Mouse (Mus musculus): ENCODE measurements around the gene Ift122.

The Ift122 gene

DNA sequence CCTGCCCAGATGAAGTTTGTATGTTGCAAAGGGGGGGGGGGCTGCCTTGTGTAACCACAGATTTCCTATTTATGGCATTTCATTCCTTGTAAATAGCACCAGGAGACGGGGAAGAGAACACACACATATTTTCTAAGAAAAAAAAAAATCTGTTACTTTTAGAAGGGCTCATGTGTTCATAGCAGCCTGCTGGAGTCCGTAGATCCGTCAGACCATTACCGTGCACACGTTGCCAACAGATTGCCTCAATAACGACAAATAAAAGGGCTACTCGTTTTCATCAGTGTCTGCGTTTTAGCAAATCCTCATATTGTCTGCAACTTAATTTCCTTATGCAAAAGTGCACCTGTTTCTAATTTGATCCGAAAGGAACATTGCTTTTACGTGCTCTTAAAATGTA is 73.1 kb downstream of the Ift122 start:
- no peak for TF ChIP-seq GATA4 (IDR thresholded peaks at IDR 0.05; ENCODE audit: insufficient replicate concordance, low read length)

DNA sequence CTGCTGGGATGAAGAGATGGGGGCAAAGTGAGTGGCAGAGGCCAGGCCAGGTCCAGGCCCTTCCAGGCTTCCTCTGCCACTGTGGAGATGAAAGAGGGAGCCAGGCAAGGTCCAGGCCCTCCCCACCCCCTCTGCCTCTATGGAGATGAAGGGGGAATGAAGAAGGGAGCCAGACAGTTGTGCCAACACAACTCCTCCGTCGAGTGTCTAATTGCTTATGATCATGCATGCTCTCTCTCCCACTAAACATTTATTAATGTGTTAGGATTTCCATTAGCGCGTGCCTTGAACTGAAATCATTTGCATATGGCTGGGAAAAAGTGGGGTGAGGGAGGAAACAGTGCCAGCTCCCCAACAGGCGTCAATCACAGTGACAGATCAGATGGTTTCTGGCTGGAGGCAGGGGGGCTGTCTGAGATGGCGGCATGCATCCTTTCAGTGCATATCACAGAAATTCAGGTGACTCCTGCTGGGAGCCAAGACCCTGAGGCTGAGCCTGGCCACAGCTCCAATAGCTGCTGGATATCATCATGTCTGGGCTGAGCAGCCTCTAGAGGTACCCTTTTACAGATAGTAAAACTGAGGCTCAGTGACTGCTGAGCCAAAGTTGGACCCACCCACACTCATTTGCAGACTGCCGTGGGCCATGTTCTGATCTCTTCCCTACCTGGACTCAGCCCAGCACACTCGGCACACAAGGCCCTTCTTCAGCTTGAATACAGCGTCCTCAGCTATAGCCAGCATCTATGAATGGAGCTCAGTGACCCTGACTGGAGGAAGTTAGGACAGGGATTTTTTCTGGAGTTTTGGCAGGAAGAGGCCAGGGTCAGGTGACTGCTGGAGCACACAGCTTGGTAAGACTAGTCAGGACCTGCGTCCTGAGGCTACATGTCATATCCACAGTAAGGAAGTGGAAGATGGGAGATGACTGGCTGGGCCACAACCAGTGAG is 74.3 kb downstream of the Ift122 start:
- no peak for TF ChIP-seq GATA4 (IDR thresholded peaks at IDR 0.05; ENCODE audit: insufficient replicate concordance, low read length)

DNA sequence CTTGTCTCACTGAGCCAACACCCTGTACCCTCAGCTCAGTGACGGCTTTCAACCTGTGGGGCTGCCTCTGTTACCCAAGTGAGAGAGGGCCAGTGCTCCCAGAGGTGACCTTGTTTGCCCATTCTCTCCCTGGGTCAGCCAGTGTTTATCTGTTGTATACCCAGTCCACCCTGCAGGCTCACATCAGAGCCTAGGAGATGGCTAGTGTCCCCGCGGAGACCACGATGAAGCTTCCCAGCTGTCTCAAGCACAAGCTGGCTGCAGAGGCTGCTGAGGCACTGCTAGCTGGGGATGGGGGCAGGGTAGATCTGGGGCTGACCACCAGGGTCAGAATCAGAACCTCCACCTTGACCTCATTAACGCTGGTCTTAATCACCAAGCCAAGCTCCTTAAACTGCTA is 76.7 kb downstream of the Ift122 start:
- no peak for TF ChIP-seq GATA4 (IDR thresholded peaks at IDR 0.05; ENCODE audit: insufficient replicate concordance, low read length)

DNA sequence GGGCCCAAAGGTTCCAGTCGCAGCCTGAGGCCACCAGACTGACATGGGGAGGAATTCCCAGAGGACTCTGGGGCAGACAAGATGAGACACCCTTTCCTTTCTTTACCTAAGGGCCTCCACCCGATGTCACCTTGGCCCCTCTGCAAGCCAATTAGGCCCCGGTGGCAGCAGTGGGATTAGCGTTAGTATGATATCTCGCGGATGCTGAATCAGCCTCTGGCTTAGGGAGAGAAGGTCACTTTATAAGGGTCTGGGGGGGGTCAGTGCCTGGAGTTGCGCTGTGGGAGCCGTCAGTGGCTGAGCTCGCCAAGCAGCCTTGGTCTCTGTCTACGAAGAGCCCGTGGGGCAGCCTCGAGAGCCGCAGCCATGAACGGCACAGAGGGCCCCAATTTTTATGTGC is 78.4 kb downstream of the Ift122 start, which contains the start of gene Rho:
Gene Rho, plus strand, starts transcription at position 110 of the 400 bp plus-strand sequence.
- TF ChIP-seq GATA4 (IDR thresholded peaks at IDR 0.05; ENCODE audit: insufficient replicate concordance, low read length) = no peak

DNA sequence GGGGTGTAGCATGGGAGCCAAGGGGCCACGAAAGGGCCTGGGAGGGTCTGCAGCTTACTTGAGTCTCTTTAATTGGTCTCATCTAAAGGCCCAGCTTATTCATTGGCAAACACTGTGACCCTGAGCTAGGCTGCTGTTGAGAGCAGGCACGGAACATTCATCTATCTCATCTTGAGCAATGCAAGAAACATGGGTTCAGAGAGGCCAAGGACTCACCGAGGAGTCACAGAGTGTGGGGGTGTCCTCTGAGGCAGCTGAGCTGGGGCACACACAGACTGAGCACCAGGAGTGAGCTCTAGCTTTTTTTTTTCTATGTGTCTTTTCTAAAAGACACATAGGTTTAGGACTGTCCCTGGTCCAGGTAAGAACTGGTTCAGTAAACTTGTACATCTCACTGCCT is 79.1 kb downstream of the Ift122 start:
- TF ChIP-seq GATA4 (IDR thresholded peaks at IDR 0.05; ENCODE audit: insufficient replicate concordance, low read length) = no peak

DNA sequence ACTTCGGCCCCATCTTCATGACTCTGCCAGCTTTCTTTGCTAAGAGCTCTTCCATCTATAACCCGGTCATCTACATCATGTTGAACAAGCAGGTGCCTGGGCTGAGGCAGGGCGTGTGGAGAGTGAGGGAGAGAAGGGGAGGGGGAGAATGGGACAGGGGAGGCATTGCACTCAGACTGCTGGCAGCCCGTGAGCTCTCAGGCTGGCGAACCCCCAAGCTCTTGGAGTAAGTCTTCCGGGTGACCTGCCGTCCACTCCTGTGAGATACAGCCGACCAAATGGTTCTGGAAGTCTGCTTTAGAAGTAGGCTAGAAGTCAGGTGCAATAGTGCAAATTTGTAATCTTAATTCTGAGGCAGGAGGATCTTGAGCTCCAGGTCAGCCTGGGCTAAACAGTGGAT is 82.3 kb downstream of the Ift122 start:
- TF ChIP-seq GATA4 (IDR thresholded peaks at IDR 0.05; ENCODE audit: insufficient replicate concordance, low read length) = no peak

DNA sequence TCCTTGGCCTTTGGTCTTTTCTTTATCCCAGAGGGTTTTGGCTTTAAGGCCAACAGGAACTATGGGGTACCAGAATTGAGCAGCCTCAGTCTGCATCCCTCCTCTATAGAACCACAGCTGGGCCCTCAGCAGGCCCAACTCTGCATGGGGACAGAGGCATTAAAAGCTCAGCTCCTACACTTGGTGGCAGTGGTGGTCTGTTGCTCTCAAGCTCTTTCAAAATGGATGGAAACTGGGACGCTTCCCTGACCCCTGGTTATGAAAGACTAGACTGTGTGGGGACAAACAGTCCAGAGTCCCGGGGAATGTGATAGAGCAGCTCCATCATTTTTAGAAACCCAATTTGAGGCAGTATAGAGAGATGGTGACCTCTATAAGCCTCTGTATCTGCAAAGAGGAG is 84.7 kb downstream of the Ift122 start:
- TF ChIP-seq GATA4 (IDR thresholded peaks at IDR 0.05; ENCODE audit: insufficient replicate concordance, low read length) = no peak

DNA sequence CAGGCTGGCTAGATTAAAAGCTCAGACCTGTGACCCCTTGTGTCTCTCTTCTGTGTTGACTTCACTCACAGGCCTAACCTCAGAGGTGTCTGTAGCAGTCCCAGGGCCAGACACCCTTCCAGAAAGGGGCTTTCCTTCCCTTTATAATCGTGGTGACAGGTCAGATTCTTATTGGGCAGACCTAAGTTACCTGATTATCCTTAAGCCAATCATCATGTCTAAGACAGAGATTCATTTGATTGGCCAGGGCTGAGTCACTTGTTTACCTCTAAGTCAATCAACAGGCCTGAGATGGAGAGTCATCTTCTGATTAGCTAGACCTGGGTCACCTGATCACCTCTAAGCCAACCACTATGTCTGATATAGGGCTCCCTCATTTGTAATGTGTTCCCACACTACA is 85.5 kb downstream of the Ift122 start:
- no peak for TF ChIP-seq GATA4 (IDR thresholded peaks at IDR 0.05; ENCODE audit: insufficient replicate concordance, low read length)

DNA sequence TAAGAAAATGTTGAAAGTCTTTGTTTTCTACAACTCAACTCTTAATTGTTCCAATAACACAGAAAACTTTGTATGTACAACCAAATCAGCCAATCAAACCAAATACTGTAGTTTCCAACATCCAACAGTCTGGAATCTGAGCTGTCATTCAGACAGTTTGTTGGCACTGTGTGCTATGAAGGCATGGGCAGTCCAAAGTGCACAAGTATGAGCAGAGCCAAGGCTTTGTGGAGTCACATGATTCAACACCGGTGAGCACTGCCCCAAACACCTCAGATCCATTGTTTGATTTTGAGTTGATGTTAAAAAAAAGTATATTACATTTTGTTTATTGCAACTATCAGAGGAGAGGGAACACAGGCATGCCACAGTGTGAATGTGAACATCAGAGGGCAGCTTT is 87.3 kb downstream of the Ift122 start:
- TF ChIP-seq GATA4 (IDR thresholded peaks at IDR 0.05; ENCODE audit: insufficient replicate concordance, low read length) = no peak

DNA sequence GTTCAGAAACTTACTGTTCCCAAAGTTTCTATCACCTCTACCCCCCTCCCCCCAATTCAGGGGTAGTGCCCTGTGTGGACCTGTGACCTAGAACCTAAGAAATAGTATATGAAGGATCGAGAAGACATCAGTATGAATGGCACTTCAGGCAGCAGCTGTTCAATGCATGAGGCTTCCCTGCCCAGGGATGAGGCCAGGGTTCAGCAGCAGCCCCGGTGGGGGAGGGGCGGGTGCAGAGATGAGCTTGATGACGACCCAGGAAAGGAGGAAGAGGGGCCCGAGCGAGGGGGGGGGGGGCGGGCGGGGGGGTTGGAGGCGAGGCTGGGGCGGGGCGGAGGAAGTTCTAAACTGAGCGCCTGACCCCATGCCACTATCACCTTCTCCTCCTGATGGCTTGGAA is 87.9 kb downstream of the Ift122 start:
- TF ChIP-seq GATA4 (IDR thresholded peaks at IDR 0.05; ENCODE audit: insufficient replicate concordance, low read length) = no peak

DNA sequence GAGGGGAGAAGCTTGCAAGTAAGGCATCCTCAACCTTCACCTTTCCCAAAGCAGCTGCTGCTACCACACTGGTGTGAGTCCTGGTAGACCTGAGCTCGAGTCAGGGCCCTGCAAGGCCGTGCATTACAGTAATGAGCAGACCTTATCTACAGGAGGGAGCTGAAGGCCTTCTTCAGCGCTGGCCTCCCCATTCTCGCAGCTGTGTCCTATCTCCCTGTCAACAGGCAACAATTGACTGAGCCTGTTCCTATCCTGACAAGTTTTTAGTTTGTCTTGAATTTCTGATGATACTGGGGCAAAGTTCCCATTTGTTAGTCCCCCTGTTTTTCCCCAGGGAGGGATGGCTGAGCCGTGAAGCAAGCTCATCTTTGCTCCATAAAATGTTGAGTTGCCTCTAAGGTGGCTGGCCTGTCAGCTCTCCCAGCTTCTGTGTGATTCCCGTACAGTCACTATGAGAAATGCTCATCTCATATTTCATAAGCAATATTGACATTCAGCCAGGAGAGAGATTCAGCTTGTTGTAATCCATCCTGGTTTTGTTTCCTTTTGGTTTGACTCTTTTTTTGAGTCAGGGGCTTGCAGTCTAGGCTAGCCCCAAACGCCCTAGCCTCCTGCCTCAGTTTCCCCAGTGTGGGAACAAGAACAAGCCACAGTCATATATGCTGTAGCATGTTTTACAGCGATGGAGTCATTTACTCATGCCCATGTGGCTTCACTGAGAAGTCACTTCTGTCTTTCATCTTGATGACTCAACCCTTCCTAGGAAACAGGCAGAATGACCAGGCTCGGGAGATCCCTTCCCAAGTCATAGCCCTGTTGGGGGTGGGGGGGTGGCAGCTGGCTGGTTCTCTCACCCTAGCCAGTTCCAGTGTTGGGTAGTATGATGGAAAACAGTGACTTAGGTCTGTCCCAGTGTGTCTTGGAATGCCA is 90.5 kb downstream of the Ift122 start:
- TF ChIP-seq GATA4 (IDR thresholded peaks at IDR 0.05; ENCODE audit: insufficient replicate concordance, low read length) = no peak

DNA sequence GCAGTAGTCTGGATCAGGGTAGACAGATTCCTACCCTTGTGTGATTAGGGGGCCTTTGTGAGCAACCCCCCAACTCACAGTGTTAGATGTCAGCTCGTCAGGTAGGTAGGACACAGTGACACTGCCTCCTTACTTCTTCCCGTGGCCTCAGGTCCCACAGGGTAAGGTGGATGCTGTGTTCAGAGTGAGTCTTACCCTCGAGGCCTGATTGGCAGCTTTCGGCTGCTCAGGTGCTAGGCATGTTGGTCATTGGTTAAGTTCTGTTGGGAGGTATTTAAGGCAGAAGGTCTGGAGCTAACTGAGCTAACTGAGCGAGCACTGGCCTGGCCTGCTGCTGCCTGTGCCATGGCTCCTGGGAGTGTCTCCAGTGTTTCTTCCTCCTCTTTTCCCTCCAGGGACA is 91.4 kb downstream of the Ift122 start, which contains the start of gene H1foo:
Gene H1foo, plus strand, starts transcription at position 301 of the 400 bp plus-strand sequence.
- no peak for TF ChIP-seq GATA4 (IDR thresholded peaks at IDR 0.05; ENCODE audit: insufficient replicate concordance, low read length)

DNA sequence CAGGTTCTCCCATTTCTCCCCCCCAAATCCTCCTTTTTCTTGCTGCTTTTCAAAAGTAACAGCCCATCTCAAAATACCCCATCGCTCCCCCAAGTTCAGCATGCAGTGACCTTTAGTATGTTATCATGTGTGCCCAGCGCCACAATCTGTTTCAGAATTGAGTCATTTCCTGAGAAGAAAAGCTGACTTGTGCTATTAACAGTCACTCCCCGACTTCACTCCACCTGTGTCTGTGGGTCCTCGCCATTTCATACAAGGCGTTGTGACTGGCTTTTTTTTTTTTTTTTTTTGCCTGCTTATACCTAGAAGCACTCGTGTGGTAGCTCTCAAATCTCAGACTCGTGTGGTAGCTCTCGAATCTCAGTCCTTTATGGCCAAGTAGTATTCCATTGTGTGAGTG is 92.4 kb downstream of the Ift122 start:
- no peak for TF ChIP-seq GATA4 (IDR thresholded peaks at IDR 0.05; ENCODE audit: insufficient replicate concordance, low read length)

DNA sequence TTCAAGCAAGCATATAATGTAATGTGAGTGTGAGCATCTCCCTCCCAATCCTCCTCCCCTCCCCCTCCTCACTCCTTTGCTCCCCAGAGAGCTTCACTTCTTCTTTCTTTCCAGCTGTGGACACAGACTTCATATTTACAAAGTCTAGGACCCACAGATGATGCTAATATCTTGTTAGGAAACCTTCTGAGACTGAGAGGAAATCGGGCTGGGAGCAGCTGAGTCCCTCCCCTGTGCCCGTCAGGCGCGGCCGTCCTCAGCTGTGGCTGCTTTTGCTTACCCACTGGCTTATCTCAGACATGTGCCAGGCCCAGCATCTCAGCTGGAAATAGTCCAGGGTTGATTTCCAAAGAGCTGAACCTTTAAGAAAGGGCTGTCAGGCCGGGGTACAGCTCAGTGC is 93.1 kb downstream of the Ift122 start:
- TF ChIP-seq GATA4 (IDR thresholded peaks at IDR 0.05; ENCODE audit: insufficient replicate concordance, low read length) = no peak

DNA sequence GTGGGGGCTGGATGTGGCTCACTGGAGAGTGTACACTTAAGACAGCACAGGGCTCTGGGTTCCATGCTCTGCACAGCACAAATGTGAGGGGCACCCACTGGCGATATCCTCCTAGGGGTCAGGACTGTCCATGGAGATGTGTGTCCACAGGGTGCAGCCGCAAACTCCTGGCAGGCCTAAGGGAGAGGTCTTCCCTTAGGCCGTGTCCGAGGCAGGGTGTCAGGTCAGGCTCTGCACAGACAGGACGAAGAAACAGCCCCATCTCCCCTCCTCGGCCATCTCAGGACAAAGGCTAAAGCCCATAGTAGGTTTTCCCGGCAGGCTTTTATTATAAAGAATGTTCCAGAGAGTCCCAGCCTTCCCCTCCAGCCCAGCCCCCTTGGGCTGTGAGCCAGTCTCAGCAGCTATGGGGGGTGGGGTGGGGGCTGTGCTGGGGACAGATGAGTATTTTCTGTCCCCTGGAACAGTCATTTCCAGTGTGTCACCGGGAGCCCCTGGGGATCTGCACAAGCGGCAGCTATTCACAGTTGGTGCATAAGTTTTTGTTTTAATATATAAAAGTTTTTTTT is 101.3 kb downstream of the Ift122 start:
- TF ChIP-seq GATA4 (IDR thresholded peaks at IDR 0.05; ENCODE audit: insufficient replicate concordance, low read length) = no peak
